Mouse (Mus musculus): Measurements from ENCODE around the gene Pla2g4a.
"Not testable (repeated sequence)": the region's sequence is repeated elsewhere in the genome, so short reads cannot be mapped to it uniquely, and the experiment has no call there.

Gene Pla2g4a

DNA sequence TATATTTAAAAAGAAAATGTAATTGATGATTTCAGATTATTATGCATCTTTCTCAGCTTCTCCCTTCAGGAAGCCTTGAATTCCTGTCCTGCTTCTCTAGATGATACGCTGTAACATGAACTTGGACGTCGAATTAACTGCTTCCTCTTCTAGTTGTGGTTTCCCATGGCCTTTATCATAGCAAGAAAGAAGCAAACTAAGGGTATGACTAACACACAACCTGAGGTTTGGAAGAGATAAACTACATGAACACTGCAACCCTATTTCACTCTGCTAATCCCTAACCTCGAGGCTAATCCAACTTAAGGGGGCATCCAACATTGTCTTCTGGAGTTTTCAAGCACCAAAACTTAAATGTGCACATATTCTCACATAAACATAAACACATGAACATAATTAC lies 23.3 kb downstream of the Pla2g4a start:
- DNase-seq (ENCODE audit: low spot score in 2 of 2), result no peak

DNA sequence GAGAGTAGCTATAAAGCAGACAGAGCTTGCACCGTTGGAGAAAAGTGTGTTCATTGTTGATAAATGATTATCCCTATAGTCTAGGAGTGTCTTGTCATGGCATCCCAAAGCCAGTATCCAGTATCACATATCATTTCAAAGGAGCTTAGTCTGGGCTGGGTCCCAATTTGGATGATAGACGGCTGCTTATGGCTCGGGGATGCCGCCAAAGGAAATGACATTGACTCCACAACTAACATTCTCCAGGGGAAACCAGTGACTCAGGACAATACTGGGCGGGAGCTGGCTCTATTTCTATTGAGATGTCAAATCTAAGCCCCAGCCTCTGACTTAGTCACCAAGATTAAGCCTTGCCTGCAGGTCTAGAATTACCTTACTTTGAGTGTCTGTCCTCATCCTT lies 31.9 kb downstream of the Pla2g4a start:
- no peak for DNase-seq (ENCODE audit: low spot score in 2 of 2)

DNA sequence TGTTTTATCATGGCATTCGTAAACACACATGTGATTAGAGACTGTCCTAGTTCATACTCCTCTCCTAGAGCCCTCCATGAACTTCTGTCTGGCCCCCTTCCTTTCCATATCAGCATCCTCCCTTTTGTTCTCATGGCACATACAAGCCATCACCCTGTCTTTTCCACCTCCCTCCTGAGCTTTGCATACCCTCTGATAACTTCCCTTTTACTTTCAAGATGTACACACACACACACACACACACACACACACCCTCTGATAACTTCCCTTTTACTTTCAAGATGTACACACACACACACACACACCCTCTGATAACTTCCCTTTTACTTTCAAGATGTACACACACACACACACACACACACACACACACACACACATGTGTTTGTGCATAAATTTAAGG lies 37.4 kb downstream of the Pla2g4a start:
- not testable (repeated sequence) for DNase-seq (ENCODE audit: low spot score in 2 of 2)

DNA sequence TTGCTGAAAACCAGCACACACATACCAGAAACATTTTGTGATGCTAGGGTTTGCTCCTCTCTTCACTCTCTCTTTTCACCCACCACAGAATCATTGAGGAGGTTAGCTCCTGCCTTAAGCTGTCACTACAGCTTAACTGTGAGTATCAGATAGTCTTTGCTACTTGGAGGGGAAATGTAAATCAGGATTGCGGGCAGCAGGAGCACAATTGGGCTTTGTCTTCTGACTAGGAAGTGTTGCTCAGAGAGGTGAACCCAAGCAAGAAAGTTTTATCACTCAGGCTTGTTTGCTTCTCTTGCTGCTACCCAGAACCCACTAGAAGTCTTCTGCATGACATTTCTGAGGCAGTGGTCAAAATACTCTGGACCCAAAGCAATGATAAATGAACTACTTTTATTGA lies 38.9 kb downstream of the Pla2g4a start:
- no peak for DNase-seq (ENCODE audit: low spot score in 2 of 2)

DNA sequence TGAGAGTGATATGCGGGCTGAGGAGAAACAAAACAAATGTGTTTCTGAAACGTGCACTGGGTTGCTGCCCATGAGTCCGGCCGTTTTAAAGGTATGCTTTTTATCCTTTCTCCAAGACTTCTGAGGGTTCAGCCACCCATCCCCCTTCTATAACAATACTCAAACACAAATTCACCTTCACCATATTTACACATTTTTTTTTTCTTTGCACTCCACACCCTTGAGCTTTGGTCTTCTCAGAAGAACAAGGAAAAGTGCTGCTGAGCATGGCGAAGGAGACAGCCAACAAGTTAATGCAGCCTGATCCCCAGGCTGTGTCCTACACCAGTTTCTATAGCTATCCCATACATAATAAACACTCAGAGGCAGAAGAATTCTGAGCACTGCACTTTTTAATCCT lies 39.8 kb downstream of the Pla2g4a start:
- DNase-seq (ENCODE audit: low spot score in 2 of 2), result no peak

DNA sequence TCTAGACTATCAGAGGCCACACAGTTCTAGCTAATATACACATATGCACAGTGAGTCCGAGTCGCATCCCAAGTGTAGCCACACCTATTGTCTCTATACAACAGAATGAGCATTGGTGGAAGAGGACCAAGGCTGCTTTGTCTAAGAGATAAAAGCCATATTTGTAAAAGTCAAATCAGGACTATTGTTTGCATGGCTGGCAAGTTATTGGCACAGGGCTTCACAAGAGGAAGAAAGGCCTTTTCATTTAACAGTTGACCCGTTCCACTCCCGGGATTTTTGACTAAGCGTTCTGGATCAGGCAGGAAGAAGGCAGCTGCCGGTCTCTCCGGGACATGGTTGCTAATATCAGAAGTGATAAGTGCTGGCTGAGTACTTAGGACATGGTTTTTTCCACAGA lies 41.8 kb downstream of the Pla2g4a start:
- DNase-seq (ENCODE audit: low spot score in 2 of 2), result no peak

DNA sequence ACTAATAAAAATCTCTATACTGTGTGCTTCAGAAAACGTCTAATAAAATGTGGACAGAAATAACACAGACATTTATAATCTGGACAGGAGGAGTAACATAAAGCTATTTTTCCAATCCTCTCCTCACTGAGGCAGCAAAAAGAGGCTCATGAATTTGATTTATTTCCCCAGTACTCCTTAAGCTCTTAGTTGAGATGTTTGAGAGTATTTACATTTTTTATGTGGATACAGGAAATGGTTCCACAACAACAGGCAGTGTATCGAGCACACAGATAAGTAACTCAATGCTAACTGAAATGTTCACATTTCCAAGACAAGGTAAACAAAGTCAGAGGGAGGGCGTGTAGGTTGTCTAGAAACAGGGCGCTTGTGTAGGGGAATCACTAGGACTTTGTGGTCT lies 48.1 kb downstream of the Pla2g4a start:
- no peak for DNase-seq (ENCODE audit: low spot score in 2 of 2)

DNA sequence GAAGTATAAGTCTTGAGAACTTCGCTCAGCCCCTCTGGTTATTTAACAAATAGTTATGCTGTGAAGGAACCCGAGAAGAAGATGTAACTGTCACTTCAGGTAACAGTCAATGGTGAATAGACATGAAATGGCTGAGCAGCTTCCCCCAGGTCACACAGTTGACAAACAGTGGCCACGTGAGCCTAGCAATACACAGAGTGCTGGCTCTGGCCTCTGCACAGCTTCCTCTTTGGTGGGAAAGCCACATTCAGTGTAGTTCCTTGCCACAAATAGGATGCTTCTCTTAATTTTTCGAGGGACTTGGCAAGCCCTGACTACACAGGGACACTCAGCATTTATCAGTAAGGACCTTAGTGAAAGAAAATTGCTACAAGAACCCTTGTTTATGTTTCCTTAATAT lies 50.0 kb downstream of the Pla2g4a start:
- DNase-seq (ENCODE audit: low spot score in 2 of 2), result no peak

GRCm38 (mm10) chr1:149898001-149898625 lies 63.0 kb downstream of the Pla2g4a start:
- no peak for DNase-seq (ENCODE audit: low spot score in 2 of 2)

DNA sequence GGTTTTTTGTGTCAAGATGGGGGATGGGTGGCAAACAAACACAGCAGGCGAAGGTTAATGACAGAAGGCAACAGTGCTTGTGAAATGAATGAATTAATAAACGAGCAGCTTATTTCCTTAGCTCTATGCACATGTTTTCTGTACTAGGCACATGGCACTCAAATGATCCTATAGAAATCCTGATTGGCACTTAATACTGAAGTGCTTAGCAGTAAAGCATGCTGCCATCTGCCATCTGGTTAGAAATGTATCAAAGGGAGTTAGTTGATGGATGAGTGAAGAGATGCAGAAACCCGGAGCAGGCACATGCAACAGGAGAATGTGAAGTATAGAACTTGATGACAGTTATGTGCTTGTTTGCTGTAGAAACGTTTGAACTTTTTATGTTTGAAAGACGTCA lies 64.5 kb downstream of the Pla2g4a start:
- DNase-seq (ENCODE audit: low spot score in 2 of 2), result no peak

GRCm38 (mm10) chr1:149894940-149895339 lies 66.2 kb downstream of the Pla2g4a start:
- DNase-seq (ENCODE audit: low spot score in 2 of 2), result no peak

DNA sequence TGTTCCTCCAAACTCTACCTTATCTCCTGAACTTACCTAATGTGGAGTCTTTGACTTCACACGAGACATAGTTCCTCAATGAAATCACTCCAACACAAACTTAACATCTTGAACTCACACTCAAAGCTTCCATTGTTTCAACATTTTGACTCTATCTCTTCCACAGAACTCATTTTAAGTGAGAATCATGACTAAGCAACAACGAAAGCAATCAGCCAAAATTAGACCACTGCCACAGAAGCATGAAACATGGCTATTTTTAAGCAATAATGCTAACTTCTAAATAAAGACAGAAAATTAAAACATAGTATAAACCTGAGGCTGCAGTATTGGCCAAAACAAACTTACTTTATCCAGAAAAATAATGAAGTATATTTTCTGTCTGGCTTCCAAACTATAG lies 67.2 kb downstream of the Pla2g4a start:
- no peak for DNase-seq (ENCODE audit: low spot score in 2 of 2)

DNA sequence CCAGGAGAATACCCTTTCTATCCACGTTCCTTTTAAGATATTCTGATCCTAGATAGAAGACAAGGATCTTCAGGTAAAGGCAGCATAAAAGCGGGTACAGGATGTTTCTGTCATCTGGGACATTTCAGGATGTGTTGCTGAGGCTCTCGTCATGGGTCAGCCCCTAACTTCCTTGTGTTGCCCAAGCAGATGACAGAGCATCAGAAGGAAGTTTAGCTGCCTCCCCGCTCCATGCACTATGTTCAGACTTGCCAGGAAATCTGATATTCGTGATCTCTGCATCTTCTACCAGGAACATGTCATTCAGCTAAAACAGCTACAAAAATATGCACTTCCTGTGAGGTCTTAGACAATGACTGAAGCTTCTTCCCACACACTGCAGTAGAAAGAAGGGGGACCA lies 70.0 kb downstream of the Pla2g4a start:
- DNase-seq (ENCODE audit: low spot score in 2 of 2), result no peak

DNA sequence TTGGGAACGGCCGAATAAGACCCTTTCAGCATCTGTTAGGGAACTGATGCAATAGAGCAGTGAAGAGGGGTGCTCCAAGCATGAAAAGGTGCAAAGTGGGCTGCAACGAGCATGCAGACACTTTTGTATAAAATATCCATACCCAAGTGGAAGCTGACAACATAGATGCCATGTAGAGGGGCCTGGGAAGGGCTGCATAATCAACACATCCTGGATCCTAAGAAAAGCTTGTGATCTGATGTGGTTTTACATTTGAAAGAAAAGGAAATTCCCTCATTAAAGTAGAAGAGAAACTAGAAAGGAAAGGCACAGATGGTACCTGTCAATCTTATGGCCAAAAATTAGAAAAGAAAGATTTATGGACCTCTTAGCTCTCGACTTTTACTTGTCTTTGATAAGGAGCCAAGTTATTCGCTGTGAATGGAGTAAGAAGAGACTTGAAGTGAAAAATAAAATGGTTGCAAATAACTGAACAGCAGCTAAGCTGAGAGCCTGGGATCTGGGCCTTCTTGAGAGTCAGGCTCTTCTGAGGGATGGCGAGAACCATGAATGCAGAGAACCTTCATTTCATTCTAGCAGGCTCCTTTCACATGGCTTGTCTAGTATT lies 78.6 kb downstream of the Pla2g4a start:
- DNase-seq (ENCODE audit: low spot score in 2 of 2), result no peak

- no peak for DNase-seq (ENCODE audit: low spot score in 2 of 2)
Measured at GRCm38 (mm10) chr1:149878175-149878574, 82.9 kb downstream of the Pla2g4a start.

GRCm38 (mm10) chr1:149876502-149876901 lies 84.6 kb downstream of the Pla2g4a start:
- no peak for DNase-seq (ENCODE audit: low spot score in 2 of 2)

- DNase-seq (ENCODE audit: low spot score in 2 of 2), result no peak
Measured at GRCm38 (mm10) chr1:149871625-149872024, 89.5 kb downstream of the Pla2g4a start.

- no peak for DNase-seq (ENCODE audit: low spot score in 2 of 2)
Measured at GRCm38 (mm10) chr1:149867323-149867722, 93.8 kb downstream of the Pla2g4a start.

GRCm38 (mm10) chr1:149866202-149866601 lies 94.9 kb downstream of the Pla2g4a start:
- DNase-seq (ENCODE audit: low spot score in 2 of 2), result no peak

DNA sequence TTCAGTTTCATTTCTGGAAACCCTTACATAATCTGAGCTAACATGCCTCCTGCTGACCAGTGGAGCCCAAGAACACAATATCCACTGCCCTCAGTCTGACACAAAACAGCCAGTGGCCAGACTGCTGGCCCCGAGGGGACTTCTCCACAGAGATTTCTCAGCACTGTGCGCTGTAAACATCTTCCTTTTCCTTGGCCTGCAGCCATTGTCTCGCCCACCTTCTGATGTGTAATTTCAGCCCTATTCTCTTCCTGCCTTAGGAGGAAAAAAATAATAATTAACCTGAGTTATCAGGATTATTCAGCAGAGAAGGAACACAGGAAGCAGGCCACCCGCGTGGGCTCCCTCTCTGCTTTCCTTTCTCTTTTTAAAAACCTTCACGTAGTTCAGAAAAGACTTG lies 98.3 kb downstream of the Pla2g4a start:
- DNase-seq (ENCODE audit: low spot score in 2 of 2), result no peak

DNA sequence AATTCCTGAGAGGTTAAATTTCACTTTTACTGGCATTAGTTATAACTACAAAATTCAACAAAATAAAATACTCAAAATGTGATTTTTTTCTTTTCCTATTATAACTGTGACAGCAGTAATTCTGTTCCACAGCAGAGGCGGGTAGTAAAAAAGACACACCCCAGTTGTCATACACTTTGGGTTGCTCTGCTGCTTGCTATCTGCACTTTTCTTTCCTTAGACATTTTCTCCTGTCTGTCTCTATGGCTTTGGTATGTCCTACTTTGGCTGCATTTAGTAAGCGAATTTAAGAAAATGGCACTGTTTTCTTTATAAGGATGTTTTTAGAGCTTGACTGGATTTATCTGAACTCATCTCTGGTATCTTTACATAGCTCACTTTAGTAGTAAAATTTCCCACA lies 98.9 kb downstream of the Pla2g4a start:
- no peak for DNase-seq (ENCODE audit: low spot score in 2 of 2)

DNA sequence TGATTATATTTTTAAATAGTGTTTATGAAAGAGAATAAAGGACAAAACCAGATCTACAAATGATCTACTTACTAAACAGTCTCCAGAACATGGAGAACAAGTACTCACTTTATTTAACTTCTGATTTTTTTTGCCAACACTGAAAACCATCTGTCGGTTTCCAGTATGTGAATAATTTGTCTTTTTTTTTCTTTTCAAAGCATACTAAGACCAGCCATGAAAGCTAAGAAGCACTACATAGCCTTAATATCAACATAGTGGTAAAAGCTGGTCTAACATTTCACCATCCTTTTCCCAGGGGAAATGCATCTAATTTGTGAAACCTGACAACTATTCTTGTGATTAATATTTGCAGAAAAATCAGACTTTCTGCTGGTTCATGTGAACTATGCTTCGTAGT lies 99.5 kb downstream of the Pla2g4a start:
- DNase-seq (ENCODE audit: low spot score in 2 of 2), result no peak

DNA sequence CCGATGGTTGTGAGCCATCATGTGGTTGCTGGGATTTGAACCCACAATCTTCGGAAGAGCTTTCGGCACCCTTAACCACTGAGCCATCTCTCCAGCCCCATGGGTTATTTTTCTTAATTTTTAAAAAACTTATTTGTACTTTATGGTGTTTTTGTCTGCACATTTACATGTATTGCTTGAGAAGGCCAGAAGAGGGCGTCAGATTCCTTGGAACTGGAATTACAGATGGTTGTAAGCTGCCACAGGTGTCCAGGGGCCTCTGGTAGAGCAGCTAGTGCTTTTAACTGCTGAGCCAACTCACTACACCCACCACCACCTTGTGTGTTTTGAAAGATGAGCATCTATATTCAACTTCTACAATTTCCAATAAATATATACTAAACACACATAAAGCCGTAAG lies 102.4 kb downstream of the Pla2g4a start:
- no peak for DNase-seq (ENCODE audit: low spot score in 2 of 2)

DNA sequence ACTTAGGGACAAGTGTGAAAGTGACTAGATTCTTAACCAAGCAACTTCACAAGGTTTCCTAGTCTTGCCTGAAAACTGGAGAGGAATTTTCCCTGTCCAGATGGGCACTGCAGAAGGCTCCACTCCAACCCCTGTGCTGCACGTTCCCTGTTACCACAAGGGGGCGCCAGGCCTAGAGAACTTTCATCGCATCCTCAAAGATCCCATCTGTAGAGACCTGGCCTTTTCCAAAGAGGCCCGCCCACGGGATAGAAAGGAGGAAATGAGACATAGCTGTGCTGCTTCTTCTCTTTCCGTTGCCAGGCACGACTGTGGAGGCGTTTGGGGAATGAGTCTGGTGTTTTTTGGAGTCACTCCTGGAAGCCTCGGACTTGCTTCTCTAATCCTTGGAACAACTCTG lies 104.4 kb downstream of the Pla2g4a start:
- DNase-seq (ENCODE audit: low spot score in 2 of 2), result peak; percentile 0 to 9

Data from natural killer cell, adult 2 months (primary cell).